Mouse (Mus musculus) heart, postnatal 10 days (tissue): ENCODE results near the gene Zbtb20. TPM values are rescaled to one million over a fixed set of nuclear protein-coding genes. Genes with fewer than 3 reads are reported as not detected.

Experiments
- DNase-seq, 2 experiments: peaks; one replicate each; pipeline ENCODE4 v3.0.0; 2021
- intact Hi-C: fragments of 180-260 bp; cut with DNase I; formaldehyde crosslinking; loops from one replicate; pipeline ENCODE4 v1.15.1; 2025
- total RNA-seq, 2 experiments: library from RNA; stranded (reverse); gene quantifications; 2 replicates each; pipeline ENCODE4 v1.2.3; 2021

The Zbtb20 gene
- total RNA-seq, 2 experiments from 2014 or later = 149 to 160 TPM

DNA sequence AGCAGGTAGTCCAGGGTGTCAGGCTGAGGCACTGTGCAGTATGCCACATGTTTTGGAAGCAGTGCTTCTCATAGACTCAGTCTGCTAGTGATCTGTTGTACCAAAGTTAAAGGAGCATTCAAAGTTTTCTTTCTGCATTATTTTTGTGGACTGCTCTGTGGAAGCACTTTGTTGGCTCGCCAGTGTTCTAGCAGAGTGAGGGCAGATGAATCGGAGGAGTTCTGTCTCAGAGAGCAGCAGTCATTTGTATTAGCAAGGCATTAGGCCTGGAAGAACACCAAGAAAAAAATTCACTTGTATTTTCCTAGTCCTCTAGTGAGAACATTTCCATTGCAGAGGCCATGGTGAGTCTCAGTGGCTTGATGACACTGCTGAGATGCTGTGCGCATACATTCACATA lies 196.2 kb downstream of the Zbtb20 start:
- intact Hi-C loops = no loop called here
- DNase-seq = no peak

- intact Hi-C loops = no loop called here
- peak; percentile 22 to 34 for DNase-seq
Measured at GRCm38 (mm10) chr16:43072818-43073594, 197.3 kb downstream of the Zbtb20 start.

- intact Hi-C loops = no loop called here
- DNase-seq = no peak
Measured at GRCm38 (mm10) chr16:43080403-43080802, 204.7 kb downstream of the Zbtb20 start.

- intact Hi-C loops = no loop called here
- DNase-seq = no peak
Measured at GRCm38 (mm10) chr16:43080923-43081702, 205.4 kb downstream of the Zbtb20 start.

- intact Hi-C loops = no loop called here
- no peak for DNase-seq
Measured at GRCm38 (mm10) chr16:43081995-43082394, 206.3 kb downstream of the Zbtb20 start.

- no peak for DNase-seq
- intact Hi-C loops = no loop called here
Measured at GRCm38 (mm10) chr16:43082801-43083200, 207.1 kb downstream of the Zbtb20 start.

- DNase-seq = no peak
- intact Hi-C loops = no loop called here
Measured at GRCm38 (mm10) chr16:43090188-43090587, 214.5 kb downstream of the Zbtb20 start.

DNA sequence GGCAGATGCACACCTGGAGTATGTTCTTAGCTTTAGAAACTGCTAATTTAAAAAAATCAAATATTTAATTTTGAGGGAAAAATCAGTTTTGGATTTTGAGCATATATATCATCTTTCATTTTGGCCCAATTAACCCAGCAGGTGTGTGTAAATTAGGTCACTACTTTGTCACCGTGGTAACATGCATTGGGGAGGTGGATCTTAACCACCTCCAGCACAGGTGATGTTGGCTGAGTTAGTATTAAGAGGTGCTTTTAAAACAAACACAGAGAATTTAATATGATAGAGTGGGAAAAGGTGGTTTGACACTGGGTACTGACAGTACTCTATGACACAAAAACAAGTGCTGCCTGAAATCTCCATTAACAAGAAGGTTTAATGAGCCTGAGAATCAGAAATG lies 218.5 kb downstream of the Zbtb20 start:
- intact Hi-C loops = no loop called here
- no peak for DNase-seq

DNA sequence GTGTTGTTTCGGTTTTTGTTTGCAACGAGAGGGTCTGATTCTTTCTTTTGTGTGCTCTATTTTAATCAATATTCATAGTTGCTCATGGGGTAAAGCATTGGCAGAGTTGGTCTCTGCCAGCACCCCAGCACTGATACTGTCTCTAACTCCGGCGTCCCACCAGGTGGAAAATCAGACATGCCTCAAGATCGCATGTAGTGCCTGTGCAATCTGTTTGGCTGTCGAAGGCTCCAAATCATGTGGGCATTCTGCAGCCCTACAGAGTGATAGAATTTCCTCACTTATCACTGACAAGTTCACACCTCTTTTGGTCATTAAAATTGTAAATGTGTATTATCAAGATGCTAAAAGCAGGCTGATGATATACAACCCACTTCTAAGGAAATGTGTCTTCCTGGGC lies 219.1 kb downstream of the Zbtb20 start:
- intact Hi-C loops = no loop called here
- DNase-seq = no peak

DNA sequence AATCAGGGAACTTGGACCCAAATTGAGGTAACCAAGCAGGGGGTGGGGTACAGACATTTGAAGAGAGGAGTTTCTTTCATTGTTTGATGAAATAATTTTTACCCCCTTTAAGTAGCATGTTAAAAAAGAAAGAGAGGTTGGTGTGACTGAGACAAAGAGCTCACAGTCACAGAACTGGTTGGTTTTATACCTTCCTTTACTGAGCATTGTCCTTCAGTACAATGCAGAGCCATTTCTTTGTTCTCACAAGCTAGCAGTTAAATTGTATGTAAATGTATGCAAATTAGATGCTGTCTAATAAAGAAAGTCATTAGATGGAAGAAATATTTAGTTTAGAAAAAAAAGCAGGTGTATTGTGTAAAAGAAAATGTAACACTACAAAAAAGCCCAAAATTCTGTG lies 220.4 kb downstream of the Zbtb20 start:
- no peak for DNase-seq
- intact Hi-C loops = no loop called here

DNA sequence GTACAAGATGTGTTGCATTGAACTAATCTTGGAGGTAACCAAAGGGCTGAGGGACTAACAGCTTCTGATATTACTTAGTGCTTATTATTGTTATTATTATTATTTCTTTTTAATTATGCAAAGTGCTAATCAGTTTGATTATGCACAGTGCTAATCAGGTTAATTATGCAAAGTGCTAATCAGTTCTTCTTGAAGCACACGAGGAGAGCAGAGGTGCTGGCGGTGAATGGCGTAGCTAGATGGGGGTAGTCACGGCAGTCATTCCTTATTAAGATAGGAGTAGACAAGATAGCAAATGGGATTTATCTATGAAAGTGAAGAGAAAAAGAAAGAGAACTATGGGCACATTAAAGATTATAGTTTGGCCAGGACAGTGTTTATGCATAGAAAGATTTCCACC lies 222.5 kb downstream of the Zbtb20 start:
- intact Hi-C loops = no loop called here
- DNase-seq = no peak

DNA sequence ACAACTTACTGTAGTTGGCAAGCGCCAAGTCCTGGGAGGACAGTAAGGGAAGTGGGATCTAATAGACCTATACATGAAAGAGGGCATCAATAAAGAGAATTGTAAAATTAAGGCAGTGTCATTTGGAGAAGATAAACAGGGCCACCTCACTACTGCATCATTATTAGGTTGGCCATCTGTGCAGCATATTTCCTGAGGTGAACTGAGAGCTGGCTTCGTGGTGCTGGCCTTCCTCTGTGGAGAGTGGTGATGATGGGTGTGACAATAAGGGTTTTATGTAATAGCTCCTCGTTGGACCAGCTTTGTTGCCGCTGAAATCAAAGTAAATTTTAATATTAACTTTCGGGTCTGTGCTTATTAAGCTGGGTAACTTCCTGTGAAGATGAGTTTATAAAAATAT lies 223.0 kb downstream of the Zbtb20 start:
- intact Hi-C loops = no loop called here
- no peak for DNase-seq

- intact Hi-C loops = no loop called here
- no peak for DNase-seq
Measured at GRCm38 (mm10) chr16:43111288-43111687, 235.6 kb downstream of the Zbtb20 start.

GRCm38 (mm10) chr16:43113968-43114367 lies 238.3 kb downstream of the Zbtb20 start:
- DNase-seq = no peak

GRCm38 (mm10) chr16:43129966-43130365 lies 254.3 kb downstream of the Zbtb20 start:
- DNase-seq = no peak
- intact Hi-C loops = no loop called here

More at GRCm38 (mm10) chr16:43113968-43114367, 238.3 kb downstream of the Zbtb20 start:
- intact Hi-C loops = no loop called here

- no peak for DNase-seq
- intact Hi-C loops = no loop called here
Measured at GRCm38 (mm10) chr16:43130583-43130982, 254.9 kb downstream of the Zbtb20 start.

DNA sequence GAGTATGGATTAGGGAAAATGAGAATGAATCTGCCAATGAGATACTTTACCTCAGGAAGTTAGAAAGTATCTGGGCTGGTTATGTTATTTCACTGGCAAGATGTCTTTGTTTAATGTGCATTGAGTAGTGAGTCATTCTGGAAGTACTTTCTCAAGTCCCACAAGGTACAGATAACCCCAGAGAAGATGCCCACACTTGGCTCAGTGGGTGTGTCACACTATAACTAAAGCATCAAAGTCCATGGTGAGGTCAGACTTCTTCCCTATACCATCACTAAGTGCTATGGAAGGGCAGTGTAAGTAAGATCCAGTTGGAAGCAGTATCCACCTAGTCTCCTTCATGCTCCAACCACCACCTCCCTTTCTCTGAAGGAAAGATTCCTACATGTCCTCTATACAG lies 255.4 kb downstream of the Zbtb20 start:
- no peak for DNase-seq
- intact Hi-C loops = no loop called here

GRCm38 (mm10) chr16:43168506-43168905 lies 292.8 kb downstream of the Zbtb20 start:
- peak in 1 of 2 experiments; percentile 46 for DNase-seq
- intact Hi-C loops = loop anchor here (5.0 kb wide), 2 partner anchors 256 to 331 kb away; no protein-coding TSS in a partner anchor

DNA sequence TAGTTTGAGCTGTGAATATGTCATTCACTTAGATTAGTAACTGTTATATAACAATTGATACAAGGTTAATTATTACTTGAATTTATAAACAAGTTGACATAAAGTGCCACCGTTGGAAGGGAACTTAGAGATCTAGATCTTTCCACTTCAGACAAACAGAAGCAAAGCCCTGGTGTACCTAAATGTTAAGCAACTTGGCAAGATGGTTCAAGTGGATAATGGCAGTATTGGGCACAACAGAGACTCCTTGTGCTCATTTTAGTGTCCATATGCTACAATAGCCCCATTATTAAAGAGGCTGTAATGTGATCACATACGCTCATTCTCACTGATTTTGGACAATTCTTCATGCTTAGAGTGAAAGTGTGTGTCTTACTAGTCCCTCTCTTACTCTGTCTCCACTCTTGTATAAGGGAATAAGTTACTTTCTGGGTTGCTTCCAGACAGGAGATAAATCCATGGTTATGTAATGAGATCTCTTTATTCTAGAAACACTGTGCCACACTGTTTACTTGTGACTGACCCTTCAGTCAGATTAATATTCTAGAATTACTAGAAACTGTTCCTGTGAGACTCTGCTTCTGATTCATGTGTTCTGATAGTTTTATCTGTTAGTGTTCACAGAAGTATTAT lies 293.7 kb downstream of the Zbtb20 start:
- DNase-seq = no peak
- intact Hi-C loops = loop anchor here (5.0 kb wide), 2 partner anchors 257 to 332 kb away; no protein-coding TSS in a partner anchor

DNA sequence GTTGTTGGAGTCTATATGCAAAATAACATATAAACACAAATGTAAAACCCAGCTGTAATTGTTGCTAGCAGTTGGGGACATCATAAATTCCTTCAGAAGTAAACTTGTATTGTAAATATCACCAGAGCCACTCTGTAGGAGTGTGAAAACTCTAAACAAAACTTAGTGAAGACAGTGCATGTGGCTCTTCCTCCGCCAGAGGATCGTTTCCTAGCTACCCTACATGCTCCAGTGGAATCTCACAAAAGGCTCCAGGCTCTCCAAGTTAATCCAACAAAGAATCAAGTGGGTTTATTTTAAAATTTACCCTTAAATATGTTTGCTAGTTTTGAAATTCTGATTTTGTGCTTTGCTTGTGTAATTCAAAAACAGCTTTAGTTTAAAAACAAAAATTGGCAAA lies 296.5 kb downstream of the Zbtb20 start:
- no peak for DNase-seq
- intact Hi-C loops = no loop called here

DNA sequence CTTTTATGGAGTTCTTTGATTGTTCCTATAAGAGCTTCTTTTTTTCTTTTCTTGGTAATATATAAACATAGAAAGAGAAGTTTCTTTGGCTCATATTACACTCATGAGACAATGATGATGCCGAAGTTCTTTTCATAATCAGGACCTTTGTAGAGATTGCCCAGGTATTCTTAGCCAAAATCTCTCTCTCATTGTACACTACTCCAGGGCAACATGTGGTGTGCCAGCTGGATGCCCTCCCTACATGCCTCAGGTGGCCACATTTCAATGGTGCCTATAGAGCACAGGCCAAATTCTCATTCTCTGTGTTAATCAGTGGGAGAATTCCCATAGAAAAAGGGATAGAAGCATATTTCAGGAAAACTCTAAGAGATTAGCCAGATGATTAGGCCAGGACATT lies 297.2 kb downstream of the Zbtb20 start:
- DNase-seq = no peak
- intact Hi-C loops = no loop called here
